Mouse (Mus musculus): ENCODE data around the gene 9330161L09Rik.

- TF ChIP-seq POLR2A (IDR thresholded peaks at IDR 0.05; ENCODE audit: control insufficient read depth in 1 of 2, insufficient read depth in 1 of 2, low read depth in 1 of 2, low read length in 2 of 2, poor library complexity in 1 of 2) = no peak
- no peak for TF ChIP-seq MAFK (IDR thresholded peaks at IDR 0.05; ENCODE audit: borderline replicate concordance, low read depth, low read length)
- no peak for TF ChIP-seq HCFC1 (IDR thresholded peaks at IDR 0.05; ENCODE audit: low read depth, low read length)
These were observed 35.9 kb upstream of the 9330161L09Rik start, which contains the start of gene Ifi27l2a for GRCm38 (mm10) chr12:103443524-103443923.
